Mouse (Mus musculus): ENCODE measurements around the gene Cldn7. TPM values are rescaled to one million over a fixed set of nuclear protein-coding genes. Genes with fewer than 3 reads are reported as not detected.
"Not testable (repeated sequence)": the region's sequence is repeated elsewhere in the genome, so short reads cannot be mapped to it uniquely, and the experiment has no call there.

Gene Cldn7
- polyA plus RNA-seq, 1 experiment from 2014 or later: 196 TPM

DNA sequence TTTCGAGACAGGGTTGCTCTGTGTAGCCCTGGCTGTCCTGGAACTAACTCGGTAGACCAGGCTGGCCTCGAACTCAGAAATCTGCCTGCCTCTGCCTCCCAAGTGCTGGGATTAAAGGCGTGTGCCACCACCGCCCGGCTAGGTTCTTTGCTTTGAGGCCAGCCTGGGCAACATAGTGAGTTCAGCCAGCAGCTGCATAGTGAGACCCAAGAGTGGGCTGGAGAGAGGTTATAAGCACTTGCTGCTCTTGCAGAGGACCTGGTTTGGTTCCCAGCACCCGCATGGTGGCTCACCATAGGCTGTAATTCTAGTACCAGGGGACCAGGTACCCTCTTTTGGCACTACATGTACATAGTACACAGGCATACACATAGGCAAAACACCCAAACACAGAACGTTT lies 34.4 kb upstream of the Cldn7 start:
- H3K27ac ChIP-seq (ENCODE audit: low read length); H3K4me1 ChIP-seq (ENCODE audit: control insufficient read depth, insufficient read depth, low read length); H3K4me2 ChIP-seq (replicated peaks; ENCODE audit: low read depth, low read length); ATAC-seq (ENCODE audit: insufficient number of reproducible peaks, insufficient read depth, low FRiP score, low read depth); H3K36me3 ChIP-seq (ENCODE audit: control insufficient read depth, insufficient read depth, low read length); H3K4me3 ChIP-seq (ENCODE audit: low read depth, low read length); H3K9ac ChIP-seq (replicated peaks; ENCODE audit: low read depth, low read length); H3K27me3 ChIP-seq (ENCODE audit: control insufficient read depth, insufficient read depth, low read length); H3K9me3 ChIP-seq (ENCODE audit: control insufficient read depth, low read depth, low read length): not testable (repeated sequence)
- 87% methylated on average over 8 of the region's 8 CpGs for WGBS

DNA sequence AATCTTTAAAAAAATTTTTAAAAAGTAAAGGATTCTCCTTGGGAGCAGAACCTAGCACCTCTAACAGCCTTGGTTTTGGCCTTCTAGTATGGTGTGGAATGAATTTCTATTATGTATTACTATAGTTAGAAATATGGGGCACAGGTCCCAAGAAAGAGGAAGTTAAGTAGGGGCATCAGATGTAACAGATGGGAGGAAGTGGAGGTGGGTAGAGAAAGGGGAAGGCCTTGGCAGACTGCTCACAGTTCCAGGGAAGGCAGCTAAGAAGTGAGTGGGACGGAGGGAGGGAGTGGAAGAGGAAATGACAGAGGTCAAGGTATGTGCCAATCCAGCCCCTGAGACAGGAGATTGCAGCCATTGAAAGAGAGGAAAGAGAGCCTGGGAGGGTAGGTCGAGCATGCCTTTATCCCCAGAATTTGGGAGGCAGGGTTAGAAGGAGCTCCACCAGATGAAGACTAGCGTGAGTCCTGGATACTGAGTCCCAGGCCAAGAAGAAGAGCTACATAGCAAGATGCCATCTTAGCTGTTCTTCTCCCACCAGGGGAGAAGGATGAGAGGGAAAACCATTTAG lies 33.5 kb upstream of the Cldn7 start:
- no peaks in the 10 kb centered on the region for H3K27me3 ChIP-seq (ENCODE audit: control insufficient read depth, insufficient read depth, low read length)
- no peak overlapping the region for H3K4me2 ChIP-seq (replicated peaks; ENCODE audit: low read depth, low read length)
- 0 out of 2 replicates have a peak, but pooled peaks cover 5% of the 10 kb centered on the region for H3K4me1 ChIP-seq (ENCODE audit: control insufficient read depth, insufficient read depth, low read length)
- no peaks in the 10 kb centered on the region for H3K36me3 ChIP-seq (ENCODE audit: control insufficient read depth, insufficient read depth, low read length)
- no peak overlapping the region for H3K27ac ChIP-seq (ENCODE audit: low read length)
- H3K9me3 ChIP-seq (ENCODE audit: control insufficient read depth, low read depth, low read length): no peaks in the 10 kb centered on the region
- ATAC-seq (ENCODE audit: insufficient number of reproducible peaks, insufficient read depth, low FRiP score, low read depth): no peak
- no peak overlapping the region for H3K4me3 ChIP-seq (ENCODE audit: low read depth, low read length)
- WGBS: 73% methylated on average over 3 of the region's 3 CpGs
- H3K9ac ChIP-seq (replicated peaks; ENCODE audit: low read depth, low read length): no peak overlapping the region

DNA sequence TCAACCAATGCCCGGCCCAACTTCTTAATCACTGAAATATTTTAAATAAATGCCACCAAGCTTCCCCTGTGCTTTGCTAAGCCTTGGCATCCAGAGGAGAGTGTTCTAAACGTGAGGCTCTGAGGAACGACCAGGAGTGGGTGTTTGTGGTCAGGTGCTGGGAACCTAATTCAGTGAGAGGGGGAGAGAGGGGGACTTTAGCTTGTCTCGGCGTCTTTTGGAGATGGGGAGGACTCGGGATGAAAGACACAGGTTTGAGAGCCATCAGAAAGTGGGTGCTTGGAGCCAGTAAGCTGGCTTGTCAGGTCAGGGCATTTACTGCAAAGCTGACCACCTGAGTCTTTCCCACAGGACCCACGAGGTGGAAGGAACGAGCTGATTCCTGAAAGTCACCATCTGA lies 32.8 kb upstream of the Cldn7 start:
- Histone ChIP-seq H3K9ac (replicated peaks; ENCODE audit: low read depth, low read length) (no peak overlapping the region), H3K27me3 (ENCODE audit: control insufficient read depth, insufficient read depth, low read length) (no peaks in the 10 kb centered on the region), H3K9me3 (ENCODE audit: control insufficient read depth, low read depth, low read length) (no peaks in the 10 kb centered on the region), H3K27ac (ENCODE audit: low read length) (no peak overlapping the region), H3K4me1 (ENCODE audit: control insufficient read depth, insufficient read depth, low read length) (peaks cover 11% of the 10 kb centered on the region; the same call in 1 of the 2 replicates), H3K4me2 (replicated peaks; ENCODE audit: low read depth, low read length) (no peak overlapping the region), H3K4me3 (ENCODE audit: low read depth, low read length) (no peak overlapping the region), H3K36me3 (ENCODE audit: control insufficient read depth, insufficient read depth, low read length) (no peaks in the 10 kb centered on the region)
- no peak for ATAC-seq (ENCODE audit: insufficient number of reproducible peaks, insufficient read depth, low FRiP score, low read depth)
- WGBS: 69% methylated on average over 8 of the region's 8 CpGs

DNA sequence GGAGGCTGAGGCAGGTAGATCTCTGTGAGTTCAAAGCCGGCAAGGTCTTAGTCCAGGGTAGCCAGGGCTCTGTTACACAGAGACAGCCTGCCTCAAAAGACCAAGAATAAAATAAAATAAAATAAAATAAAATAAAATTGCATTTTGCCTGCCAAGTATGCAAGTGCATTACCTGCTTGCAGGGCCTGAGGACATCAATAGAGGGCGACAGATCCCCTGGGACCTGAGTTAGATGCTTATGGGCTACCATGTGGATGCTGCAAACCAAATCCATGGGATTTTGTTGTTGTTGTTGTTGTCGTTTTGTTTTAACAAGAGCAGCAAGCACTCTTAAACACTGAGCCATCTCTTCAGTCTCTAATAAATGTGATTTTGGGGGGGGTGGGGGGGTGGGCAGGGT lies 32.3 kb upstream of the Cldn7 start:
- H3K27me3 ChIP-seq (ENCODE audit: control insufficient read depth, insufficient read depth, low read length): no peaks in the 10 kb centered on the region
- H3K4me1 ChIP-seq (ENCODE audit: control insufficient read depth, insufficient read depth, low read length): peaks cover 16% of the 10 kb centered on the region; the same call in 1 of the 2 replicates
- H3K4me2 ChIP-seq (replicated peaks; ENCODE audit: low read depth, low read length): no peak overlapping the region
- H3K4me3 ChIP-seq (ENCODE audit: low read depth, low read length): no peak overlapping the region
- H3K9me3 ChIP-seq (ENCODE audit: control insufficient read depth, low read depth, low read length): no peaks in the 10 kb centered on the region
- H3K9ac ChIP-seq (replicated peaks; ENCODE audit: low read depth, low read length): no peak overlapping the region
- no peaks in the 10 kb centered on the region for H3K36me3 ChIP-seq (ENCODE audit: control insufficient read depth, insufficient read depth, low read length)
- no peak for ATAC-seq (ENCODE audit: insufficient number of reproducible peaks, insufficient read depth, low FRiP score, low read depth)
- 34% methylated on average over 3 of the region's 3 CpGs for WGBS
- no peak overlapping the region for H3K27ac ChIP-seq (ENCODE audit: low read length)

DNA sequence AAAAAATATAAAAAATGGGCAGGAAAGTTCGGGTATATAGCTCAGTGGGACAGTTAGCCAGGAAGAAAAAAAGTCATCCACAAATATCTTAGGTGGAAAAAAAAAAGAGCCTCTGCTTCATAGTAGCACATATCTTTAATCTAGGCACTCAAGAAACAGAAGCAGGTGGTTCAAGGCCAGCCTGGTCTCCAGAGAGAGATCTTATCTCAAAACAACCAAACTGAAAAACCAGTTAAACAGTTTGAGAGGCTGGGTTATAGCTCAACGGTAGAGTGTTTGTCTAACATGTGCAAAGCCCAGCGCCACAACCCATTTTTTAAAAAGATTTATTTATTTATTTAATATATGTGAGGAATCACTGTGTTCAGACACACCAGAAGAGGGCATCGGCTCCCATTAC lies 31.5 kb upstream of the Cldn7 start:
- Histone ChIP-seq H3K27me3 (ENCODE audit: control insufficient read depth, insufficient read depth, low read length) (no peaks in the 10 kb centered on the region), H3K9ac (replicated peaks; ENCODE audit: low read depth, low read length) (no peak overlapping the region), H3K4me3 (ENCODE audit: low read depth, low read length) (no peak overlapping the region), H3K9me3 (ENCODE audit: control insufficient read depth, low read depth, low read length) (no peaks in the 10 kb centered on the region), H3K36me3 (ENCODE audit: control insufficient read depth, insufficient read depth, low read length) (no peaks in the 10 kb centered on the region), H3K4me1 (ENCODE audit: control insufficient read depth, insufficient read depth, low read length) (peaks cover 16% of the 10 kb centered on the region; the same call in 1 of the 2 replicates), H3K4me2 (replicated peaks; ENCODE audit: low read depth, low read length) (no peak overlapping the region), H3K27ac (ENCODE audit: low read length) (no peak overlapping the region)
- ATAC-seq (ENCODE audit: insufficient number of reproducible peaks, insufficient read depth, low FRiP score, low read depth): no peak
- WGBS: 66% methylated on average over 4 of the region's 4 CpGs

DNA sequence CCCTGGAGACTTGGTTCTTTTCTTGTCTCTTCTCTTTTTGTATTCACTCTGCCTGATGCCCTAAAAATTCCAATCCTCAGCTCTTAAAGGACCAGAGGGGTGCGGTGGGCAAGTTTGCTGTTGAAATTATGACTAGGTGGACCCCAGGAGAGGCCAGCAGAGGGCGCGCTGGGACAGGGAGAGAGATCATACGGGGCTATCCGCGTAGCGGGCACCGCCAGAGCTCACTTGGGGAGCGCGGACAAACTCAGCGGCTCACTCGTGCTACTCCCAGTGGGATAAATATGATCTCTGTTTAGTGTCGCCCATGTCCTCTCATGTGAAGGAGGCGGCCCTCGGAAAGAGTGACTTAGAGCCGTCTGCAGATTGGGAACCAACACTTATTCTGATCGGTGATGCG lies 30.4 kb upstream of the Cldn7 start:
- Histone ChIP-seq H3K27me3 (ENCODE audit: control insufficient read depth, insufficient read depth, low read length) (no peaks in the 10 kb centered on the region), H3K4me2 (replicated peaks; ENCODE audit: low read depth, low read length) (peak overlapping the region; percentile 34), H3K27ac (ENCODE audit: low read length) (no peak overlapping the region), H3K9ac (replicated peaks; ENCODE audit: low read depth, low read length) (no peak overlapping the region), H3K9me3 (ENCODE audit: control insufficient read depth, low read depth, low read length) (no peaks in the 10 kb centered on the region), H3K4me1 (ENCODE audit: control insufficient read depth, insufficient read depth, low read length) (peaks cover 16% of the 10 kb centered on the region; the same call in 1 of the 2 replicates), H3K36me3 (ENCODE audit: control insufficient read depth, insufficient read depth, low read length) (no peaks in the 10 kb centered on the region), H3K4me3 (ENCODE audit: low read depth, low read length) (peak overlapping the region; percentile 5; the same call in 1 of the 2 replicates)
- 1% methylated on average over 18 of the region's 18 CpGs for WGBS
- peak; percentile 64 for ATAC-seq (ENCODE audit: insufficient number of reproducible peaks, insufficient read depth, low FRiP score, low read depth)

DNA sequence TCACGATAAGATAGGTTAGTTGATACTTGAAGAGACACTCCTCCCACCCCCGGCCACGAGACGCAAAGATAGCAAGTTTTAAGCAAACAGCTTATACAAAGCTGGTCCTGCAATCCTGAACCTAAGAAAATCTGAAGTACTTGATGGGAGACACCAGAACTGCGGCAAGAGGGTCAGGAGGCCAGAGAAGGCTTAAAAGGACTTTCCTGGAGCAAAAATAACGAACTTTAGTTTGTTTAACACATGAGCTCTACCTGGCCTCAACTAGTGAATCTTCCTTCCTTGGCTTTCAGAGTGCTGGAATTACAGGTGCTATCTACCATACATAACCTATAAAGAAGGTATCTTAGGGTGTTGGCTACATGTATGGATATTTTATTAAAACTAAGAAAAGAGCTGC lies 29.9 kb upstream of the Cldn7 start:
- 13% methylated on average over 6 of the region's 6 CpGs for WGBS
- peaks cover 16% of the 10 kb centered on the region; the same call in 1 of the 2 replicates for H3K4me1 ChIP-seq (ENCODE audit: control insufficient read depth, insufficient read depth, low read length)

DNA sequence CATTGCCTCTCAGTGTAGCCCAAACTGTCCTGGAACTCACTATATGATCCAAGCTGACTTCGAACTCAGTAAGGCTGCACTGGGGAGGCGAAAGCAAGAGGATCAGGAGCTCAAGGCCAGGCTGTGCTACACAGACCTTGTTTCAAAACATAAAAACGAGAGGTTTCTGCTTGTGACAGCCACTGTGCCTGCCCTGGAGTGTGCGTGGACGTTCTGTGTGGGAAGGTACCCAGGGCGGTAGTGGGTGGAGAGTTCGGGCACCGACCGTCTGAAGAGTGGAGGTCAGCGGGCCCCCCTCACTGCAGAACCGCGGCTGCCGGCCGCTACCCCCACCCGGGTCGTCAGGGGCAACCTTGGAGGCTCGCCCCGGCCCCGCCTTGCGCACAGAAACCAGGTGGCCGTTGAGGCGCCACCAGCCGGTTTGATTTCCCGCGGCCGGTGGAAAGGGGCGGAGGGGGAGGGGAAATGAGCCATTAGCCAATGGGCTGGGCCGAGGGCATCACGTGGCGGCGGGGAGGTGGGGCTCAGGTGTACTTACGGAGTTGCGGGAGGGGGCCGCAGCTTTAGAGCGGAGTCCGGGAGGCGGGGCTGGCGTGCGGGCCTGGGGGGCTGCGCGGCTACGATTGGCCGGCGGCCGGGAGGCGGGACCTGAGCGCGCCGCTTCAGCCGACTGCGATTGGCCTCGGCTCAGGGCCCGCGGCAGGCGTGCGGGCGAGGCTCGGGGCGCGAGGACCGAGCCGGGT lies 29.3 kb upstream of the Cldn7 start, which contains the start of gene Ybx2:
TSS of gene Ybx2 (plus strand) at position 660 of the 743 bp plus-strand sequence.
- peak within 1 kb of the TSS; percentile 54 for H3K4me3 ChIP-seq (ENCODE audit: low read depth, low read length)
- peak; percentile 91 for ATAC-seq (ENCODE audit: insufficient number of reproducible peaks, insufficient read depth, low FRiP score, low read depth)
- WGBS: 2% methylated on average over 51 of the region's 62 CpGs
- H3K27ac ChIP-seq (ENCODE audit: low read length): no peak within 1 kb of the TSS
- H3K4me2 ChIP-seq (replicated peaks; ENCODE audit: low read depth, low read length): peak within 1 kb of the TSS; percentile 99
- H3K36me3 ChIP-seq (ENCODE audit: control insufficient read depth, insufficient read depth, low read length): no peaks in the 10 kb centered on the region
- H3K27me3 ChIP-seq (ENCODE audit: control insufficient read depth, insufficient read depth, low read length): no peaks in the 10 kb centered on the region
- H3K9me3 ChIP-seq (ENCODE audit: control insufficient read depth, low read depth, low read length): no peaks in the 10 kb centered on the region
- H3K9ac ChIP-seq (replicated peaks; ENCODE audit: low read depth, low read length): peak within 1 kb of the TSS; percentile 48; the same call in 1 of the 2 replicates
- H3K4me1 ChIP-seq (ENCODE audit: control insufficient read depth, insufficient read depth, low read length): peaks cover 16% of the 10 kb centered on the region; the same call in 1 of the 2 replicates

More for the DNA sequence above, 29.9 kb upstream of the Cldn7 start:
- no peak overlapping the region for H3K9ac ChIP-seq (replicated peaks; ENCODE audit: low read depth, low read length)
- ATAC-seq (ENCODE audit: insufficient number of reproducible peaks, insufficient read depth, low FRiP score, low read depth): no peak
- no peaks in the 10 kb centered on the region for H3K27me3 ChIP-seq (ENCODE audit: control insufficient read depth, insufficient read depth, low read length)
- peak overlapping the region; percentile 54; the same call in 1 of the 2 replicates for H3K4me3 ChIP-seq (ENCODE audit: low read depth, low read length)
- H3K9me3 ChIP-seq (ENCODE audit: control insufficient read depth, low read depth, low read length): no peaks in the 10 kb centered on the region
- H3K4me2 ChIP-seq (replicated peaks; ENCODE audit: low read depth, low read length): peak overlapping the region; percentile 99
- H3K27ac ChIP-seq (ENCODE audit: low read length): no peak overlapping the region
- no peaks in the 10 kb centered on the region for H3K36me3 ChIP-seq (ENCODE audit: control insufficient read depth, insufficient read depth, low read length)
